Mouse (Mus musculus): ENCODE measurements around the gene Strip2.

GRCm38 (mm10) chr6:29891151-29891550 is 25.7 kb upstream of the Strip2 start:
- TF ChIP-seq CTCF (IDR thresholded peaks at IDR 0.05; ENCODE audit: extremely low read depth, insufficient read depth, insufficient read length, insufficient replicate concordance): no peak
- no peak for TF ChIP-seq POLR2A (IDR thresholded peaks at IDR 0.05; ENCODE audit: low read depth, low read length)
